Mouse (Mus musculus): ENCODE results near the gene Mgme1.

Gene Mgme1

DNA sequence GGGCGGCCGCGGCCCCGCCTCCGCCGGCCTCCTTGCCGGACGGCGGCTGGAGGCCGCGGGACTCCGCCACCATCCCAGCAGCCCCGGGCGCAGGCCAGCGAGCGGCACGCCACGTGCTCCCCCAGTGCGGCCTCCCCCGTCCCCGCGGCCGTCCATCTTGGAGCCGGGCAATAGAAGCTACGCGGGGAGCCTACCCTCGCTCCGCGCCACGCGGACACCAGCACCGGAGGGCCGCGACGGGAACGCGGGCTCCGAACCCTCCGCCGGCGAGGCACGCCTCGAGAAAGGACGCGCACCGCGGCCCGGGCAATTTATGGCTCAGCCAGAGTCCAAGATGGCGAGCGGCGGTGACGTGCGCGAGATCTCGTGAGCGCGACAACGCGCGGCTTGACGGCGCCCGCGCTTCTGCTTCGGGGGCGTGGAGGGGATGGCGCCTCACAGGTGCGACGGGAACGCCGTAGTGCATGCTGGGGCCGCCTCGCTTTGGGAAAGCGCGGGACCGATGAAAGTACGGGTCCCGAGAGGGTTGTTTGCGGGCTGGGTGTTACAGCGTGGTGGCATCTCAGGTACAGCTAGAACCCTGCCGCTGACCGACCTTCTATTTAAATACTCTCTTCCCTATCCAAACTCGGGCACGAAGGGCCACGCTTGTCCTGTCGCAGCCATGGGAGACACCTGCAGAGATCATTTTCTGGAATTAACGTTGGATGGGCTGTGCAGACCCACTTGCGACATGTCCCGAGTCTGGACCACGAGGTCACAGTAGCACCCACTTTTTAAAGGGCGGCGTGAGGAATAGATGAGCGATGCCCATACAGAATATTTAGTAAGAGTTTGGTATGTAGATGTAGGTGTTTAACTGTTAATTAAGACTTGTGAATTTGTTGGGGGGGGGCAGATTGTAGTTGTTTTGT is at the start of gene Mgme1, which contains the start of gene Snx5:
Gene Mgme1, plus strand, starts transcription at position 157 of the 914 bp plus-strand sequence.
Gene Snx5, minus strand, starts transcription at position 400 of the 914 bp plus-strand sequence.
- in situ Hi-C loops (cut with MboI, MseI) = loop anchor here (25.0 kb wide), 1 partner anchor 292 kb away; the partner anchor contains the start of genes Rbbp9 and Sec23b

DNA sequence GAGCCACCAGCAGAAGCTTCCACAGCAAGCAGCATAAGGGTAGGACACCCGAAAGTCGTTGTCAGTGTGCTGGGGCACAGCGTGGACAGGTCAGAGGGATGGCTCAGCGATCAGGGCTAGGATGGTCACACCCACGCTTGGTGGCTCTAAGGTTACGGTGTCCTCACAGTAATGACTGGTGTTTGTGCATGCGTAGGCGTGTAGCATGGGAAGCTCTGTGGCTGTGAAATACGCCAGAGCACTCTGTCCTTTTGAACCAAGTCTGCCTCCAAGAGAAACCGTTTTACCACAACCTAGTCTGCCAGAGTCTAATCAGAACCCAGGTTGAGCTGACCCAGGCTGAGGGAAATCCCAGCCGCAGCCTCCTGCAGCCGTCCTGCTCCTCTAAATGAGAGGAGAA is 46.1 kb upstream of the Mgme1 start:
- in situ Hi-C loops (cut with MboI, MseI) = loop anchor here (25.0 kb wide), 1 partner anchor 212 kb away; the partner anchor contains the start of gene Rrbp1

DNA sequence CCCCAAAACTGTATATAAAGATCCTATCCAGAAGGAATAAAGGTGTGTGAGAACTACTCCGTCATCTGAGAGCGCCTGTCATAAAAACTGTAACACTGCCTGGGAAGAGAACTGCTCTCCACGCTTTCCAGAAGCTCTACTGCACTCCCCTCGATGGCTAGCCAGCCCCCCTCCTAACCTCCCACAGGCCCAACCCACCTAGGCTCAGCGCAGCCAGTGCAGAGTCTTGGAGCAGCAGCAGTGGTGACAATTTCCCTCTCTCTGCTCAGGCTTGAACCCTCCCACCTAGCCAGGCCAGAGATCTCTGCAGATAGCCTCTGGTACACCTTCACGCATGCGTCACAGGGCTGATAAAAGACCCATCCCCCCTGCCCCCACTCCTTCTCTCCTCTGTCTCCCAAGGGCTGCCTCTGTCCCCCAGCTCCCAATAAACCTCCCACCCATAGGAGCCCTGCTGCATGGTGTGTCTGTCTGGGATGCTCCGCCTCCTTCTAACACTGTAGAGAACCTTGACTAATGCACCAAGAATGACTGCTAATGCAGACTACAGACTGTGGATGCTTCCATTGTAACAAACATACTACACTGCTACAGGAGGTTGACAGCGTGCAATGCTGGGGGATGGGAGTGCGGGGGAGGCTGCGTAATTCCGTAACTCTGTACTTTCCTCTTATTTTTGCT is 43.4 kb upstream of the Mgme1 start:
- in situ Hi-C loops (cut with MboI, MseI) = no loop called here

DNA sequence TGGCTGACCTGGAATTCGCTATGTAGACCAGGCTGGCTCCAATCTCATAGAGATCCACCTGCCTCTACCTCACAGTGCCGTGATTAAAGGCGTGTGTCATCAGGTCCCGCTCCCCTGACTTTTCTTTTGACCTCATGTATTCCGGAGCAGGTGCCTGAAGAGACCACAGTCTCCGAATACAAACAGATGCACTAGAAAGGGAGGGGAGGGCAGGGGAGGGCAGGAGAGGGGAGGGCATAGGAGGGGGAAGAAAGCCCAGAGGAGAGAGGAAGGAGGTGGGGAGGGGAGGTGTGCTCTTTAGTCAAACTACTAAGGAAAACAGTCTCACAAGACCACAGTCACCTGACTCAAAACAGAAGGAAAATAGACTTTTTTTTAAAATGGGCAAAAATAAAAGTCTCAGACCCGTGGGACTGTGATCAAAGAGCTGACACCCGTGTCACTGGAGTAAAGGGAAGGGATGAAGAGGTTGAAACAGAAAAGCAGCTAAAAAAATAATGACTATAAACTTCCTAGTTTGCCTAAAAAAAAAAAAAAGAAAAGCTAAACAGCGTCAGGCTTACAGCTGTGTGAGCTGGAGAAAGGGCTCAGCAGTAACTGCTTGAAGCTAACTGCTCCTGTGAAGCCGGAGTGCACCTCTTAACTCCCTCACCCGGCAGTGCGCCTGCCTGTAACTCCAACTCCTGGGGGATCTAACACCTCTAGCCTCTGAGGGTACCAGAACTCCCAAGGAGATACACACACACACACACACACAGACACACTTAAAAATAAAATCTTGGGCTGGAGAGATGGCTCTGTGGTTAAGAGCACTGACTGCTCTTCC is 41.7 kb upstream of the Mgme1 start:
- in situ Hi-C loops (cut with MboI, MseI) = no loop called here

DNA sequence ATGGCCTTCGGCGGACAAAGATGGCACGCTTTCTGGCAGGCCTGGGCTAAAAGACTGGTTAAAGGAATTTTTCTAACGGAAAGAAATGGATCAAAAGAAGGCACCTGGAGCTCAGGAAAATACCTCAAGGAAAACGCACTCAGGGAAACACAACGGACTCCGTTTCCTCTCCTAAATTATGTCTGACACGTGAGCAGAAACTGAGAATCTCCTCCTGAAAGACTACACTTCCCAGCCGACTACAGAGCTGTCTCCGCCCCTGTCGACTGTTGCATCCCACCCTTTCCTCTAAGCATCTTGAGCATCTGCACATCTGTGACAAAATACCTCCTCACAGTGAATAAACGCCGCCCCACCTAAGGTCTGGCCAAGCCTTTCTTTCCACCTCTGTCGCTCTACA is 40.8 kb upstream of the Mgme1 start:
- in situ Hi-C loops (cut with MboI, MseI) = no loop called here

DNA sequence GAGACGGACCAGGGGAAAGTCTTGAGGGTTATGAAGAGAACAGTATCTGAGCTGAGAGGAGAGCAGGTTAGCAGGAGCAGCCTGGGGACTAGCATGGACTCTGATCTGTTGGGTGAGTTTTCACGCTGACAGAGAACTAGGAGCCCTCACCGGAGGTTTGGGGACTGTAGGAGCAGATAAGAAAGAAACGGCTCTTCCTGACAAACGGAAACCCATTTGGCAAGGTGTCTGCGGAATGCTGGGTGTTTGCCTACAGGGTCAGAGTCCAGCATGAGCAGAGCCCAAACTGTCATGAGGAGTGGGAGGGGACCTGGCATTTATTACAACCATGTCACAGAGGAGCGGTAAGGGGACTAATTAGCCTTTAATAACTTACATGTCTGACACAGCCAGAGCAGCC is 40.0 kb upstream of the Mgme1 start:
- in situ Hi-C loops (cut with MboI, MseI) = no loop called here

DNA sequence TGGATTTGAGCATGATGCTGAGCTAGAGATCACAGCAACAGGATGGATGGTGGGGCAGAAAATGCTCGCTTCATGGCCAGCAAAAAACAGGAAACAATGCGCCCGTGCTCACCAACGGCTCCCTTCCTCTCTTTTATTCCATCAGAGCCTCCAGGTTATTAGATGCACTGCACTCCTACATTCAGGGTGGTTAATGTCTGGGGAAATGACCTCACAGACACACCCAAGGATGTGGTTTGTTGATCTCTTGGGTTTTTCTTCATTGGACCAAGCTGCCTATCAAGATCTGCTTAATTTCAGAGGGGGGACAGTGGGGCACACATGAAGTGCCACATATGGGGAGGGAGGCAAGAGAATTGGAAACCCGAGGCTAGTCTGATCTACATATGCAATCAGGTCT is 39.3 kb upstream of the Mgme1 start:
- in situ Hi-C loops (cut with MboI, MseI) = no loop called here

DNA sequence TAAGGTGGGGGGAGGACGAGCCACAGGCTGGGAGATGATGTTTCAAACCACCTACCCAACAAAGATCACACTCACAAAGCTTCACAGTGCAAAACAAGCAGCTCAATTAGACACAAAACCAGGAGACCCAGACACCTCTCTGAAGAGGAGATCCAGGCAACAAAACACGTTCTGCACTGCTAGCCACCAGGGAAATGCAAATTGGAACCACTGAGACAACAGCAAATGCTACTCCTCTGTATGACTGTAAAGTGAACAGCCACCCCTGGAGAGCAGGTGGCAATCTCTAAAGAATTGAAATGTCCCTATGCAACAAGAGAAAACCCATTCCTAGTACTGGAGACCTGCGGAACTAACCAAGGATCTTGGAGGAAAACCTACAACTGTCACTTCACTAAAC is 36.9 kb upstream of the Mgme1 start:
- in situ Hi-C loops (cut with MboI, MseI) = no loop called here

DNA sequence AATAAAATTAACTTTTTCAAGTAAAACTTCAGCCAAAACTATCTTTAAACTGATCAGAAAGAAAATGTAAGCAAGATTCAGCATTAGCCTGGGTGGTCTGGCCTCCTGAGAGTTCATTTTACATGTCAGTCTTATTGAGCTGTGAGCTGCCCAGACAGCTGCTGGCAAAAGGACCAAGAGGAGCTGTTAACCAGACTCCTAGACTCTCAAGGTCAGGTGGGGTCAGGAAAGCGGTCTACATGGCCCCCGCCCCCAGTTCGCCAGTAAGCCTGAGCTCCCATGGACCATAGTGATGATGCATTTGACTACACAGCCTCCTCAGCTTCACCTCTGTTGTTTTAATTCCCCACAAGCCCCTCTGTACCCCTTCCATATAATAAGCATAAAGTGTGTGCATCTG is 34.7 kb upstream of the Mgme1 start:
- in situ Hi-C loops (cut with MboI, MseI) = no loop called here

DNA sequence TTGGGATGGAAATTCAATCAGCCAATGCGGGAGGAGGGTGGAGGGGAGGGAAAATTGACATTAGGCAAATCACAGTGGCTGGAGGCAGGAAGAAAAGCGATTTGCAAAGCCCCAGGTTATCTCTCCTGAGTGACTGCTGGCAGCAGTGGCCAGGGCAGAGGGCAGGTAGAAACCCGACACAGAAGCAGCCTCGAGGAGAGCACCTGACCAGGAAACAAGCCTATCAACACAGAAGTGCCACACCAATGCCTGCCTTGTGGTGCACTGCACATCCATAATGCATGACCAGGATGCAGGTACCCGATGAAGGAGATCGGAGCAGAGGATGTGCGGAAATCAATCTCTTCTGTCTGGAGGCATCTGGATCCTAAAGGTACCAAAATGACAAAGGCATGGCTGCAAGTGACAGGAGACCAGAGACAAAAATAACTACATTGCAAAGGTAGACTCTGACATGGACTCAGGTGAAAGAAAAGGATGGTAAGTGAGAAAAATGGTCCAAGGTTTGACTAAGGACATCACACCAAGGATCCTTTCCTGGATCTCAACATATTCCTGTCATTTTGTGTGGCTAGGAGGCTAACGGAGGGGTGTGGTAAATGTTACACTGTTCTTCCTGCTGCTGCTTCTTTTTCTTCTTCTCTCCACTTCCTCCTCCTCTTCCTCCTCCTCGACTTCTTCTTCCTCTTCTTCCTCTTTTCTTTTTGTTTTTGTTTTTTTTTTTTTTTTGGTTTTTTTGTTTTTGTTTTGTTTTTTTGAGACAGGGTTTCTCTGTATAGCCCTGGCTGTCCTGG is 33.5 kb upstream of the Mgme1 start:
- in situ Hi-C loops (cut with MboI, MseI) = no loop called here

DNA sequence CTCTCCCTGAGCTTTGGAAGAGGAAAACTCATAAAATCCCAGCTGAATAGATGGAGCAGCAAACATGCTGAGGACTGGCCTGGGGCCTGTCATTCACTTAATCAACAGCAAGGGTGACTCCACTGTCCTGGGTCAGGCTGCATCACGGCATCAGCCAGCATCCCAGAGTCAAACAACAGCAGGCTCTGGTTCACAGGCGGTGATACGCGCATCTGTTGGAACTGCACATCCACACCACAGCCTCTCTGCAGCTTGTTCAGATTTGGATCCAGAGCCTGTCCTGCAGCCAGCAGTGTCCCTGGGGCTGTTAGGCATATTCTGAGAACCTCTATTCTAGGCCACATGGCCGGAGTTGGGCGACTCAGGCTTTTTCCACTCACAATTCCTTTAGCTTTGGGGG is 32.1 kb upstream of the Mgme1 start:
- in situ Hi-C loops (cut with MboI, MseI) = no loop called here

DNA sequence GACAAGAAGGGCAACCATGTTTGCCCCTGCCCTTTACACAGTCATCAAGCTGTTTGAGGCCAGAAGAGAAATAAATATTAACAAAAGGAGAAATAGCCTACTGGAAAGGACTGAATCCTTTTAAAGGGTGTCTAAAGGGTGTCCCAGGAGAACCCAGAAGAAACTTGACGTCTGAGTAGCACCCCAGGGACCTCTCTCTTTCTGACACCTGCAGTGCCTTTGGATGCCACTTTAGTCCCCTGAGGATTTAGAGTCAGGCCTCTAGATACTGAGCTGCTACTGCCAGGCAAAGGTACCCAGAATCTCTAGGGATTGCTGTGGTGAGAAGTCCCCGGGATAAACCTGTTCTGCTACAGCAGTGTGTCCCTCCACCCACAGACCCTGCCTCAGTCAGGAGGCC is 31.1 kb upstream of the Mgme1 start:
- in situ Hi-C loops (cut with MboI, MseI) = no loop called here

DNA sequence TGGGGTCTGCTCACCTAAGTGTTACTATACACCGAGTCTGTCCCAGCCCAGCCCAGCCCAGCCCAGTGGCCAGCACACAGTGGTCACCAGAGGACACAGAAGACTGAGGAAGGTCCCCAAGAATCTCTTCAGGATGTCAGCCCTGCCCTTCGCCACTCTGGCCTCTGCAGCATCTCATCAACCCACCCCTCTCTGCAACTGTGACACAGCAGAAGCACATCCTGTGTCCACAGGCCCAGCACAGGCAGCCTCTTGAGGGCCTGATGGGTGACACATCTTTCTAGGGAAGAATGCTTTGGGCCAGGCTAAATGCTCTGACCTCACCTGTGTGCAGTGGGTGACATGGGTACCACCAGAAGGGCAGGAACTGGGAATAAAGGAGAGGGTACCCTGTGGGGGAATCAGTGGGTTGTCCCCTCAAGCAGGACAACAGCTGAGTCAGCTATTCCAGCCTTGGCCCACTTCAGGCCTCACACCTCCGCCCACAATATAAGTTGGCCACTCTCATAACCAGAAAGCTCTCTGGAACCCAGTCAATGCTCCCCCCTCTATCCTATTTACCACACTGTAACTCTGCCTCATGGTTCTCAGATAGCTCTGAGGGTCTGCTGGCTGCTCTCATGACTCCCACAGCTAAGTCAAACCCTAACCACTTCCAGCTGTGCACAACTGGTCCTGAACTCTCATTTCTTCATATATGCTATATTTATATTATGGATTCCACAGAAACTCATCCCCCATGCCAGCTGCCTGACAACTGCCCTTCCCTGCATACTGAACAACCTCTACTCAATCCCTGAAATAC is 30.2 kb upstream of the Mgme1 start:
- in situ Hi-C loops (cut with MboI, MseI) = no loop called here

DNA sequence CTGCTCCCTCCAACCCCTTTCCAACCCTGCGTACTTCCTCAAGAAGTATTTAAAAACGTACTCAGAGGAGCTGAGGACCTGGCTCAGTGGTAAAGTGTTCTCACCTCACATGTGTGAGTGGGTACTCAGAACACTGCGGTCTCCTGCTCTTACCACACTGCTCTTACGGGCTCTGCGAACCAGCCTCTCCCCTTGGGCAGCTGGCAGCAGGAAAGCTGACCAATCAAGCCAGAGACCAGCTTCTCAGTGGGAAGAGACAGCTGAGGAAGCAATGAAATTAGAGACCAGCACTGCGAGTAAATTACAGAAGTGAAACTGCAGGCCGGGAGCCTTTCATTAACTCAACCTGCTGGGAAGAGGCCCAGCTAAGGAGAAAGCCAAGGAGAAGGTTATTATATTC is 25.0 kb upstream of the Mgme1 start:
- in situ Hi-C loops (cut with MboI, MseI) = no loop called here

DNA sequence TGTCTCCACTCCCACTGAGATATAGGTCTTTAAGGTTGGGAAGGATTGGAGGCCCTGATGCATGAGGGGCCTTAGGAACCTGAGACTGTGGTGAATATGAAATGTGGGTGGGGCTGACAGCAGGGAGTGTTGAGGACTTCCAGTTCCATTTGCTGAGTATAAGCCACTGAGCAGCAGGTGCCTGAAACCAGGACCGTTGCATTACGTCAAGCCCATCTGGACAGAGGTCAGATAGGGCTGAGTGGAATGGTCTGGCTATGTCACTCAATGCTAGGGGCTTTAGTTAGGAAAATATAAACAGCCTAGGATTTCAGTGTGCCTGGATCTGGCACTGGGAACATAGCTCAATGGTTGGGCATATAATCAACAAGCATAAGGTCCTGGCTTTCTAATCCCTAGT is 24.2 kb upstream of the Mgme1 start:
- in situ Hi-C loops (cut with MboI, MseI) = no loop called here

DNA sequence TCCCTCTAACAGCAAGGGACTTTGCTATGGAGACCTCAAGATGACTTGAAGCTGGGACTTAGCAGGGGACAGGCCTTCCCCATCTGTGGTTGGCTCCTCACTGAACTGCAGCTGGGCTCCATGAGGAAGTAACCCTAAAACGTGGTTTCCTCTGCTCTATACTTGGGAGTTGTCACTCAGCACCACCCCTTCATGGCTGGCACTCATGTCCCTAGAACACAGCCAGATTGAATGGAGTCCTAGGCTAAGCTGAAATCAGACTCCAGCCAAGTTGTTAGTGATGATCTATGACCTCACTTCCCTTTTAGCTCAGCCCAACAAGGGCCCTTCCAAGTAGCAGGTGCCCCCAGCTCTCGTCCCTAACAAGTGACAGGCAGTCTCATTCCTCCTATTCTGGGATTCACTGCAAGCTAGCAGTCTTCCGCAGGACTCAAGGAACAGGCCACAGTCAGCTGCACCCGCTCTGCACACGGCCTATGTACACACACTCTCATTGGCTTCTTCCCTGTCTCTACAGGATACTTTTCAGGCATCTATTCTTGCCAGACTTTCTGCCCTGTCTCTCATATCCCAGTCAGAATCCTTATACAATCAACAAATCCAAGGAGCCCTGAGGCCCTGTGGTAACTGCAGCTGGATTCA is 23.0 kb upstream of the Mgme1 start:
- in situ Hi-C loops (cut with MboI, MseI) = no loop called here

DNA sequence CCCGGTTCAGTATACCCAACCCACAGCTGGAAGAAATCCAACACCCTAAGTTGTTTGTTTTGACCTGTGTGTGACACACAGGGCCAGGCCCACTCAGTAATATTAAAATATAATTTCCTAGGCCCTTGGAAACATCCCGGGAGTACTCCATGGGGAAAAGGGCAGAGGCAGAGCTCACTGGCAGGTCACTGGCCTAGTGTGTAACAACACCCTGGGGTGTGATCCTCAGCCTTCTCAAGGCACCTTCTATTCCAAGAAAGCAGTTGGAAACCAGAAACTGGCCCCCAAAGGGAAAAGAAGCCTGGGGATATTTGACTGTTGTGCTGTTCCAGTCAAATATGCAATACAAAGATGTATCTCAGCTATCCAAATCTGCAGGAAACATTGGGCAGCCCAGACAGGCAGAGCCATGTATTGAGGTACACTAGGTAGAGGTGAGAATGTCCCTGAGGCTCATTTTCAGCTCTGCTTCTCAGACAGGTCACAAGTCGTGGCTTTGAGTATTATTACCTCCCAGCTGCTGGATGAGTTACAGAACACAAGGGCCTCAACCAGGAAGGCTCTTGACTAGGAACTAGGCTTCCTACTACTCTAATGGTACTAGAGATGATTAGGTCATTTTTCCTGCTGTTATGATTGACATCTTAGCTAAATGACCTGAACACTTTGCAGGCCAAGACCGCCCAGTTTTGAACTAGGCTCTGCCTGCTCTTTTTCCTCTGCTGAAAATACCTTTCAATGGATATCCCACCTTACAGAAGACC is 21.7 kb upstream of the Mgme1 start:
- in situ Hi-C loops (cut with MboI, MseI) = no loop called here

DNA sequence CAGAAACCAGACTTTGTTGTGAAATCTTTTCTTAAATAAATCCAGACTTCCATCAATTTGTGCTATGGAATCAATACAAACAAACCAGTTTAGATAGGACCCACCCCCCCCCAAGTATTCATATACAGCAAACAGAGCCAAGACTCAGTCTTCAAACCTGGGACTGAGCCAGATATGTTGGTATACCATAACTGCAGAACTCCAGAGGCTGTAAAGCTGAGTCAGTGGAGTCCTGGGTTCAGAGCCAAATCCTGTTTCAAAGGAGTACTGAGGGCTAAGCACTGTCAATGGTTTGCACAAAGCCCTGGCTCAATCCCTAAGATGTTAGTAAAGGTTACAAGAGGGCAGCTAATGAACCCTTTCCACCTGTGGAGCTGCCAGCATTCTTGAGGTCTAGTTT is 20.4 kb upstream of the Mgme1 start:
- in situ Hi-C loops (cut with MboI, MseI) = loop anchor here (25.0 kb wide), 1 partner anchor 312 kb away; the partner anchor contains the start of genes Rbbp9 and Sec23b

DNA sequence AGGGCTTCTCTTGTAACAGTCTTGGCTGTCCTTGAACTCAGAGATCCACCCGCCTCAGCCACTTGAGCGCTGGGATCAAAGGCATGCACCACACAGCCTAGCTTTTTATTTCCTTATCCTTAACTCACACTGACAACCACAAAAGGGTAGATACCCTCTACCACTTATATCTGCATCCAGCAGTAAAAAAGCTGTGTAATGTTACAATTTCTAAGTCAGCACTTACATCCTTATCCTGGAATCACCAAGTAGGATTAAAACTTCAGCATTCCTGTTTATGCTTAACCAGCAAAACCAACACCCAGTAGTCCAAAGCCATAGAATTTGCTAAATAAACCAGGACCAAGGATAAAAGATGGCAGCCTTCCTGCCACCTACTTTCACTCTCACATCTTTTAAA is 7.6 kb upstream of the Mgme1 start:
- in situ Hi-C loops (cut with MboI, MseI) = loop anchor here (25.0 kb wide), 1 partner anchor 299 kb away; the partner anchor contains the start of genes Rbbp9 and Sec23b

All from T-helper 2 cell (primary cell).